Mouse (Mus musculus) embryonic fibroblast, embryonic 13.5 days (primary cell): Measurements from ENCODE around the gene Ppp1r37.

Source experiments
- CTCF ChIP-seq: IDR thresholded peaks from 2 replicates; pipeline ENCODE4 v1.5.1; 2011; ENCODE audit warnings: mild to moderate bottlenecking, control low read depth, low read length, moderate library complexity, borderline replicate concordance; ENCODE audit not compliant: insufficient read depth
- POLR2A ChIP-seq: IDR thresholded peaks from 2 replicates; pipeline ENCODE4 v1.6.1; 2011; ENCODE audit warnings: low read depth, mild to moderate bottlenecking, control low read depth, low read length, moderate library complexity

DNA sequence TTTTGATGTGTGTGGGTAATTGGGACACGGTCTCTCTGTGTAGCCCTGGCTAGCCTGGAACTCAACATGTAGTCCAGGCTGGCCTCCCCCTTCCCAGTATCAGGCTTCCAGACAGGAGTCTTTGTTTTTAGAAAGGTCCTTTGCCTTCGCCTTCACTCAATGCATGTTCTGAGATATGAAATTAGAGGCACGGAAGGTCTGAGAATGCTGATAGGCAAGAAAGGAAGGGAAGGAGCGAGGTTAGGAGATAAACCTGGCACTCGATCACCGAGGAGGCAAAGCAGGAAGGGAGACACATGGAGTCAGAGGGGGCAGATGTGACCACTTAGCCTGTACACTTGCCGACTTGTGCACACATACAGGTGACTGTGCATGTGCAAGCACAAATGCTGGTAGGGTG, 76.3 kb downstream of the Ppp1r37 start:
- no peak for TF ChIP-seq CTCF
- no peak for TF ChIP-seq POLR2A
